In genomic region chr16:24910834-24911233, GRCm38 (mm10) we compare ENCODE assay signal across 7 mouse cellular contexts.
DNase-seq lines count a peak whose midpoint lies in the region; ATAC-seq lines count a peak whose summit lies in the region.

No protein-coding gene starts in this region.

- DNase-seq in kidney, postnatal 10 days, result peak; percentile 41
- no peak for DNase-seq in kidney, postnatal 36 days
- peak; percentile 89 for DNase-seq in 3T3-L1 (ENCODE audit: low read depth, low spot score)
- DNase-seq in A20 (ENCODE audit: low read depth, low spot score), result peak; percentile 70
- no peak for DNase-seq in cerebellum, adult 9-11 months
- DNase-seq in left cerebral cortex, postnatal 25 days (ENCODE audit: low spot score in 2 of 2), result no peak

- intact Hi-C loops in left cerebral cortex, postnatal 25 days (cut with DNase I), result no loop called here

- ATAC-seq in inflammation-experienced regulatory T-cells, adult 6 months, result peak; percentile 65

Comparison
In these comparisons a context has a peak if more than half of its experiments do, and no peak if none do; other contexts are left out.
1. DNase-seq: peak in kidney, postnatal 10 days (single experiment), 3T3-L1 (single experiment) and A20 (single experiment); none in kidney, postnatal 36 days (0 of 2), cerebellum, adult 9-11 months (single experiment) and left cerebral cortex, postnatal 25 days (0 of 2).